Mouse (Mus musculus) erythroblast, embryonic 14.5 days (primary cell): ENCODE measurements around the gene Sim2. TPM values are rescaled to one million over a fixed set of nuclear protein-coding genes. Genes with fewer than 3 reads are reported as not detected.

Experiments used
- H3K27me3 ChIP-seq: 2 replicates; pipeline ENCODE4 v1.6.1; 2012; ENCODE audit warnings: inconsistent platforms; ENCODE audit not compliant: control insufficient read depth
- H3K36me3 ChIP-seq: 2 replicates; pipeline ENCODE4 v1.6.1; 2012; ENCODE audit warnings: mild to moderate bottlenecking, inconsistent platforms; ENCODE audit not compliant: control insufficient read depth
- H3K4me1 ChIP-seq: 2 replicates; pipeline ENCODE4 v1.6.1; 2012; ENCODE audit warnings: inconsistent platforms; ENCODE audit not compliant: control insufficient read depth
- H3K4me3 ChIP-seq: replicated peaks from 2 replicates; pipeline ENCODE3; 2012; ENCODE audit warnings: moderate library complexity, mild to moderate bottlenecking, inconsistent platforms
- H3K9me3 ChIP-seq: 2 replicates; pipeline ENCODE4 v1.6.1; 2012; ENCODE audit warnings: low read length, inconsistent platforms, mixed read lengths; ENCODE audit not compliant: control insufficient read depth
- GATA1 ChIP-seq: IDR thresholded peaks from 2 replicates; pipeline ENCODE4 v1.6.1; 2012; ENCODE audit warnings: low read length, inconsistent platforms, mixed read lengths
- TAL1 ChIP-seq: IDR thresholded peaks from 3 replicates; pipeline ENCODE4 v1.6.1; 2012; ENCODE audit warnings: low read length, inconsistent platforms, mixed read lengths
- polyA plus RNA-seq: library from polyadenylated mRNA; stranded (reverse); fragments of >175 nt; gene quantifications from 2 replicates; pipeline ENCODE4 v1.2.3, GENCODE M21; 2012

Gene Sim2
- polyA plus RNA-seq, 1 experiment: not detected

DNA sequence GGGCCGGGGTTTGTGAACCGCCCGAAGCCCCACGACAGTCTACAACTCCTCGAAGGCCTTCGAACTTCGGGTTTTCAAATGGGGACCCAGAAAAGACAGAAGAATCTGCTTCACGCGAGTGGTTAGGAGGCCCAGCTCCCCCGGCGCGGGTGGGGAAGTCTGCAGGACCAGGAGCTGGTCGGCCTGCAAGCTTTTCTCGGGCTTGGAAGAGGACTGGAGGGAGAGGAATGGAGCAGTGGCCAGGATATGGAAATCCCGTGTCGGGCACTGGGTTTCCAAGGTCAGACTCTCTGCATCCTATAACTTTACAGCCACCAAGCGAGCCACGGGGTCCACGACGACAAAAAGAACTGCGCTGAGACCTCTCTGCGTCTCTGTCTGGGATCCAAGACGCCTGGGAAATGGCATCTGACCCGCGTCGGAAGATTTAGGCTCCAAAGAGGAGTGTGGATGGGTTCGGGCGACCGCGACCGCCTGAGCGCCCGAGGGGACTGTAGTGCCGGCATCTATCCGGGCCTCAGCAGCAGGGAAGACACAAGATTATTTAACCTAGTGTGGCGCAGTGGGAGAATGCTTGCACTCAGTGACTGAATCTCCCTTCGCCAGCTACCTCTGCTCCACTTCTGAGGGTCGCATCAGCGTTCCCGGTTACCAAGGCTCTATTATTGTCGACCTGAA, 744 bp upstream of the Sim2 start:
- Histone ChIP-seq H3K9me3 (peaks cover 5% of the 10 kb centered on the region; the same call in 1 of the 2 replicates), H3K4me3 (no peak overlapping the region), H3K27me3 (peaks cover 100% of the 10 kb centered on the region), H3K4me1 (no peaks in the 10 kb centered on the region), H3K36me3 (no peaks in the 10 kb centered on the region)
- TF ChIP-seq GATA1: no peak
- TF ChIP-seq TAL1: no peak

DNA sequence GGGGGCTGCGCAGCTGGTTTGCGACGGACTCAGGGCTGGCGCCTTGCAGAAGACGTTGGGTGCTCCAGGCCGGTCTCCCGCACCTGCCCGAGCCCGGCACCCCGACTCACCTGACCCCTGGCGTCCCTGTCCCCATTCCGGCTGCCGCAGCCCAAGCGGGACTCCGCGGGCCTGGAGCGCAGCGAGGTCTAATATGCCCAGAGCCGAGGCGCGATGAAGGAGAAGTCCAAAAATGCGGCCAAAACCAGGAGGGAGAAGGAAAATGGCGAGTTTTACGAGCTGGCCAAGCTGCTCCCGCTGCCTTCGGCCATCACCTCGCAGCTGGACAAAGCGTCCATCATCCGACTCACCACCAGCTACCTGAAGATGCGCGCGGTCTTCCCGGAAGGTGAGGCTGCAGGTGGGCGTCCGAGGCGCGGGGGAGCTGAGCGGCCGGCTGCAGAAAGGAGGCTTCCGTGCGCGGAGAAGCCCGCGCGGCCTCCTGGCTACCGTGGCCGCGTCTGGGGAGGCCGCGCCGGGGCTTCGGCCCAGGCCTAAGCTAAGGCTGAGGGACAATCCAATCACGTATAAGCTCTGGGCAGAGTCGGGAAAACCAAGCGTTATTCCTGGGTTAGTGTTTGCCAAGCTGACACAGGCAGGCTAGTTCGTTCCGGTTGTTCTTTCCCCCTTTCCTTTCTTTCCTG, 1.0 kb downstream of the Sim2 start:
- Histone ChIP-seq H3K9me3 (peaks cover 5% of the 10 kb centered on the region; the same call in 1 of the 2 replicates), H3K27me3 (peaks cover 100% of the 10 kb centered on the region), H3K4me1 (no peaks in the 10 kb centered on the region), H3K4me3 (no peak overlapping the region), H3K36me3 (no peaks in the 10 kb centered on the region)
- TF ChIP-seq GATA1 (no peak), TAL1 (no peak)

DNA sequence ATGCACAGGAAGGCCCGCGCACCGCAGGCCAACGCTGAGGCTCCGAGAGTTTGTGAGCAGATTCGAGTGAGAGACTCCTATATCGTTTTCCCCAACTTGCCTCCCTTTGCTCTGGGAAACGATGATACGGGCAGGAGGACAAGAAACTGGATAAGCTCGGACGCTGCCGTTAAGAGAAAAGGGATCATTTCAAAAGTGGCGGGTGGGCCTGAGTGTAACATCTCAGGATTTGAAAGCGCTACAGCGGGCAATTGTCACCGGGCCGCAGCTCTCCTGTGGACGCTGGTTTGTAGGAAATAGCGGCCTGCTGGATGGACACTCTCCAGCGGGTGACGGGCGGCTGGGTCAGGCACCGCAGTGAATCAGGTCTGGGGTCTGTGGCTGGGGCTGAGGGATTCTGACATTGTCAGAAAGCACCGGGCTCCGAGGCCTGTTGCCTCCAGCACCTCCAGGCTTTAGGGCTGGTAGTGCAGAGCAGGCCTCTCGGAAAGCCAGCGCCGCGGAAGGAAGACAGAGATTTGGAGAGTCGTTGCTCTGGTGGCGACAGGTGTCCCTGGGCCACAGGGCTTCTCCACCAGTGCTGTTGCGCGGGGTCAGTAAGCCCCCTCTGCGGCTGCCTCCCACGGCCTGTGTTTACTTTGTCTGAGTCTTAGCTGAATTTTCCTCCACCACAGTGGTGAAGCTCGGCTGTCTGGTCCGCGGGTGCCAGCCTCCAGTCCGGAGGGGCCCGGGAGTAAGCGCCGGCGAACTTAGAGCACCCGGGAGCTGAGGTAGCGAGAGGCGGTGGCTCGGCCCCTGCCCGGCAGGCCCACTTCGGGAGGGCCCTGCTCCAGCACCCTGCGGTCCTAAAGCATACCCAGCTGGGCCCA, 2.2 kb downstream of the Sim2 start:
- Histone ChIP-seq H3K36me3 (no peaks in the 10 kb centered on the region), H3K4me3 (no peak overlapping the region), H3K27me3 (peaks cover 100% of the 10 kb centered on the region), H3K9me3 (peaks cover 5% of the 10 kb centered on the region; the same call in 1 of the 2 replicates), H3K4me1 (no peaks in the 10 kb centered on the region)
- TF ChIP-seq GATA1 (no peak), TAL1 (no peak)

DNA sequence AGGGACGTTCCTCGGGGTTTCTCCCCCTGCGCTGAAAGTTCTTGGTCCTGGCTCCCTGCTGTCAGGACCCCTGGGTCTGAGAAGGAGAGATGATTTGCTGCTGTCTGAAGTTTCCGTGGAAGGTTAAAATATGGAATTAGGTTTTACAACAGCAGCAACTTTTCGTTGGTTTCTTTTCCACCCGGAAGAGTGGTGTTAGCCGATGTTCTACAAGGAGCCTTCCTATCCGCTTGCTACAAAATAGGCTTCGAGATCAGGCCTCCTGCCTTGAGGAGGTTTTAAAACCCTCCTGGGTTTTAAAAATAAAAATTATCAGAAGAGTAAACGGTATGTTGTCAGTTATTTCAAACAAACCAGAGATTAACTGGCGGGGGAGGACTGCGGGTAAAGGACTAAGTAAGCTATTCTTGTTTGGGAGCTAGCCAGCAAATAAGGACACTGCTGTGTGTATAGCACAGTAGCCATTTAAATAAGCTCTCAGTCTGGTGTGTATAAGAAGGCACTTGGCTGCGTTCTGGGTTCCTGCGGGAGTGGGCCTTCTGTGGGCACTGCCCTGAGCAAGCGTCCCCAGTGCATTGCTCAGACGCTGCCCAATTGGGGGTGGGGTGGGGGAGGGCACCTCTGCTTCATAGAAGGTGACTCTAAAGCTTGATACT, 3.0 kb downstream of the Sim2 start:
- peaks cover 100% of the 10 kb centered on the region for H3K27me3 ChIP-seq
- no peaks in the 10 kb centered on the region for H3K4me1 ChIP-seq
- H3K4me3 ChIP-seq: no peak overlapping the region
- TF ChIP-seq GATA1: no peak
- no peak for TF ChIP-seq TAL1
- peaks cover 5% of the 10 kb centered on the region; the same call in 1 of the 2 replicates for H3K9me3 ChIP-seq
- H3K36me3 ChIP-seq: no peaks in the 10 kb centered on the region

DNA sequence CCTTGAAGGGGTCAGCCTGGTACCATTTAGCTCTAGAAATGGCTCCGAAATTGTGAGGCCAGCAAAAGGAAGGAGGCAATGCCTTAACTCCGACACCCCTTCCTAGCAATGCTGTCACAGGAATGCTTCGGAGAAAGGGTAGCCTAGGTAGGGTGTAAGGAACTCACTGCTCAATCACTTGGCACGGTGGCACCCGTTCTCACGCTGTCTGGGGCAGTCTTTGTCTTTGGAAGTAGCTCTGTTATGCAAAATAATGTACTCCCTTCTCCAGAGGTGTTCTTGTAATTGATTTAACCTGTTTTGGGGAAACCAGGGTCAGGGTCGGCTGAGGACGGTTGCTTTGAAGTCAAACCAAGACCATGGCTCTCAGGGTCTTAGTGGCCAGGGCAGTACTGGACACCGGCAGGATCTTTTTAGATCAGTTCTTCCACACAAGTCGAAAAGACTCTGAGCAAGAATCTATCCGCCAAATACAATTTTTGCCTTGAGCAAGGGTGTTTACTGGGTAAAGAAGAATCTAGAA, 3.6 kb downstream of the Sim2 start:
- Histone ChIP-seq H3K4me3 (no peak overlapping the region), H3K27me3 (peaks cover 100% of the 10 kb centered on the region), H3K36me3 (no peaks in the 10 kb centered on the region), H3K4me1 (no peaks in the 10 kb centered on the region), H3K9me3 (peaks cover 5% of the 10 kb centered on the region; the same call in 1 of the 2 replicates)
- TF ChIP-seq TAL1: no peak
- no peak for TF ChIP-seq GATA1

DNA sequence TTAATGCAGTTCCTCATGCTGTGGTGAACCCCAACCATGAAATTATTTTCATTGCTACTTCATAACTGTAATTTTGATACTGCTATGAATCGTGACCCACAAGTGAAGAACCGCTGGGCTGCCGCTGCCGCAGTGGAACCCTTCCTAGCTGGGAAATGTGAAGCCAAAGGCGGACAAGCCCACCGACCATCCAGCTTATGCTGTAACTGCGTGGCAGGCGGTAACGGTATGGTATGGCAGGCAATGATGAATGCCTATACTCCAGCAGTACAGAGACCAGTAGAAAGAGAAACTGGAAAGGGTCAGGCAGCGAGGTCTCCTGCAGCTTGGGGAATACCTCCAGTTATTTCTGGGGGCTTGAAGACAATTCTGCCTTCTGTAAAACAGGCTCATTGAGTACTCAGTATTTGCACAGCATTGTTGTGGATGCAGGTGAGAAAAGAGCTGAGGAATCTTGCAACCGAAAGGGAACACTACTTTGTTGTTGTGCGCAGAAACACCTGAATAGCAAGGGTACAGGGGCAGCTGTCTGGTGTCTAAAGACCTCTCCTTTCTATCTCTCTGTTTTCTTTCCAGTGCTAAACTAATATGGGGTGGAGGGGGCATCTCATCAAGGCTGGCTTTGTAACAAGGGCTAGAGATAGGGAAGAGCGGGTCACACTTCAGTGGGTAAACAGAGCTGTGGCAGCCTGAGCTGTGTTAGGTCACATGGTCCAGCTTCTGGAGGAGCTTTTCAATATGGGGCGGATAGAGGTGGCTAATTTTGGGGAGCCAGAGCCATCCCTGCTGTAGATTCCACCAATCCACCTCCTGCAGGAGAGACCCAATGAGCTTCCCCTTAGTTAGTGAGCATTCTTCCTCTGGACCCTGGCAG, 4.3 kb downstream of the Sim2 start:
- Histone ChIP-seq H3K36me3 (no peaks in the 10 kb centered on the region), H3K27me3 (peaks cover 100% of the 10 kb centered on the region), H3K4me1 (no peaks in the 10 kb centered on the region), H3K4me3 (no peak overlapping the region), H3K9me3 (peaks cover 5% of the 10 kb centered on the region; the same call in 1 of the 2 replicates)
- no peak for TF ChIP-seq GATA1
- TF ChIP-seq TAL1: no peak

DNA sequence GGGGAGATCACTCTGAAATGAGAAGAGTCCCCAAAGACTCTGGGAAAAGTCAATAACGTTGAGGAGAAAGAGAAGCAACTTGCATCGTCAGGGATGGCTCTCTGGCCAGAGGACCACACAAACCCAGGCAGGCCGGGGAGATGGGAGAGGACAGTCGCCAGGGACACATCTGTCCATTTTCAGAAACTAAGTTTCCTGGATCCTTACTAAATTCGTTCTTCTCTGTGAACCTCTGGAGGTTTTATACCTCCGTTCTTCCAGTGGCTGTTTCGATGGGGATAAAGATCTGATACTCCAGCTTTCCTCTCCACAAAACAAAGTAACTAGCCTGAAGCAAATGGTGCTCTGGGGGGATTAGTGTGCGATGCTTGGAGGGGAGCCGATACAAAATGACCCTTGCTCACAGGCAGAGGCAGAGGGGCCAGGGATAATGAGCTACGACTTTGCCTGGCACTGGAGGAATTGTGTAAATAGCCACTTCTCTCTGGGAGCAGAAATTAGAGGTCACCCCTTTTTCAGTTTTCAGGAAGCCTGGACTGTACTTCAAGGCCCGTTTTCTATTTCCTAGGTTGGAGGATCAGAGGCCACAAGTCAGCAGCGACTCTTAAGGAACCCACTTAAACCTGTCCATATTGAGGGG, 7.9 kb downstream of the Sim2 start:
- peaks cover 100% of the 10 kb centered on the region for H3K27me3 ChIP-seq
- H3K4me1 ChIP-seq: no peaks in the 10 kb centered on the region
- no peak overlapping the region for H3K4me3 ChIP-seq
- H3K9me3 ChIP-seq: no peaks in the 10 kb centered on the region
- TF ChIP-seq TAL1 (no peak), GATA1 (no peak)
- no peaks in the 10 kb centered on the region for H3K36me3 ChIP-seq
